ENCODE assay signal across 12 mouse cellular contexts in the genomic region with DNA sequence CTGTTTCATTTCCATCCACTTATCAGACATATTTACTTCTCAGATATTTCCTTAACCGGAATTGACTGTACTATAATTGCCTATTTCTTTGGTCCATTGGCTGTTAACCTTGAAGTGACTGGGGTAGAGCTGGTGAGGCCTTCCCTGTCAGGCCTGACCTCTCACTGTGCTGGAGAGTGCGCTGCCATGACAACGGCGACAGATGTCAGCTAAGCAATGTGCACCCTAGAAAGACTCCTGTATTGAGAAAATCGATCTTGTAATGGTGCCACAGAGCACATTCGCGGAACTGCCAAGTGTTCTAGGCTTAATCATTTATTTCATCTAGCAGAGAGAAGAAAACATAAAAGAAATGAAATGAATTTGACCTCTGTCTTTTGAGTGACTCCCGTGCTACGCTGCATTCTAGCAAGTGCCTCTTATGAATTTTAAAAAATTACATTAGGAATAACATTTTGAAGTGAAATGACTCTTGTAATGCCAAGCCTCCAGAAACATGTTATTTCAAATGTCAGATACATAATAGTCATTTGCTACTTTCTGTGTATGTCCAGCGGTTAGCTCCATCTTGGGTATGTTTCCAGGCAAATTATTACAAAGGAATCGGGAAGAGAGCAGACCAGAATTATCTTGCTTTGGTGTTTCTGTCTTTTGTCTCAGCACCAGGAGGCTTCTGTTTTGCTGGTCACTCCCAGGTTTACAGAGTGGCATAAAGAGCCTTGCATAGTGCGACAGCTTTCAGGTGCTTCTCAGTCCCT.
DNase-seq lines count a peak whose midpoint lies in the region; ATAC-seq and TF ChIP-seq lines count a peak whose summit lies in the region.
"Had no signal": no experiment of that assay in that cellular context is flagged by ENCODE, and none has a peak within 500 bp of the region (broad histone marks: within the 10 kb centered on the region; RNA-seq: fewer than 3 reads in every experiment).

No protein-coding gene starts in this region.

- intact Hi-C loops in left cerebral cortex, adult 2 months (cut with DNase I) = no loop called here

- ATAC-seq in hindbrain, embryonic 16.5 days = peak; percentile 88
- ATAC-seq in neural tube, embryonic 13.5 days (ENCODE audit: low read depth) = 0 out of 2 replicates have a peak, but pooled peaks have one; percentile 52
- ATAC-seq: inflammation-experienced regulatory T-cells, adult 6 months had no signal

- H3K9ac ChIP-seq in hindbrain, embryonic 16.5 days (ENCODE audit: low read depth, low read length) = no peak overlapping the region
- H3K9ac ChIP-seq in neural tube, embryonic 13.5 days = no peak overlapping the region
- H3K9ac ChIP-seq: liver, embryonic 14.5 days had no signal

- no peak overlapping the region for H3K4me2 ChIP-seq in hindbrain, embryonic 16.5 days (ENCODE audit: low read length)
- no peak overlapping the region for H3K4me2 ChIP-seq in neural tube, embryonic 13.5 days

- 70% methylated on average over 12 of the region's 12 CpGs for WGBS in forebrain, embryonic 10.5 days
- WGBS in hindbrain, embryonic 16.5 days = 26% methylated on average over 12 of the region's 12 CpGs
- 24% methylated on average over 12 of the region's 12 CpGs for WGBS in neural tube, embryonic 13.5 days

- no peaks in the 10 kb centered on the region for H3K36me3 ChIP-seq in forebrain, embryonic 10.5 days (replicated peaks)
- no peaks in the 10 kb centered on the region for H3K36me3 ChIP-seq in hindbrain, embryonic 16.5 days (ENCODE audit: control insufficient read depth, insufficient read depth, low read length)
- no peaks in the 10 kb centered on the region for H3K36me3 ChIP-seq in neural tube, embryonic 13.5 days
- H3K36me3 ChIP-seq: heart, embryonic 10.5 days had no signal

- no peak overlapping the region for H3K4me3 ChIP-seq in layer of hippocampus, adult 2 months
- no peak overlapping the region for H3K4me3 ChIP-seq in forebrain, embryonic 10.5 days
- H3K4me3 ChIP-seq in hindbrain, embryonic 16.5 days (ENCODE audit: low read length) = no peak overlapping the region
- no peak overlapping the region for H3K4me3 ChIP-seq in neural tube, embryonic 13.5 days
- H3K4me3 ChIP-seq in left cerebral cortex, adult 2 months = no peak overlapping the region
- H3K4me3 ChIP-seq: heart, embryonic 10.5 days had no signal

- 0 out of 2 replicates have a peak, but pooled peaks cover 4% of the 10 kb centered on the region for H3K9me3 ChIP-seq in forebrain, embryonic 10.5 days
- no peaks in the 10 kb centered on the region for H3K9me3 ChIP-seq in hindbrain, embryonic 16.5 days (ENCODE audit: control insufficient read depth, low read length)
- no peaks in the 10 kb centered on the region for H3K9me3 ChIP-seq in neural tube, embryonic 13.5 days
- H3K9me3 ChIP-seq: heart, embryonic 10.5 days had no signal

- H3K27me3 ChIP-seq in forebrain, embryonic 10.5 days (ENCODE audit: poor library complexity, severe bottlenecking) = no peaks in the 10 kb centered on the region
- H3K27me3 ChIP-seq in hindbrain, embryonic 16.5 days (replicated peaks; ENCODE audit: control insufficient read depth, insufficient read depth, low read length) = no peaks in the 10 kb centered on the region
- no peaks in the 10 kb centered on the region for H3K27me3 ChIP-seq in neural tube, embryonic 13.5 days

- no peak for DNase-seq in layer of hippocampus, adult 2 months (ENCODE audit: low spot score in 2 of 2)
- DNase-seq in layer of hippocampus, postnatal 25 days (ENCODE audit: extremely low spot score in 1 of 2, low spot score in 1 of 2) = no peak
- peak; percentile 49 for DNase-seq in forebrain, embryonic 10.5 days (ENCODE audit: extremely low spot score, low spot score)
- DNase-seq in left cerebral cortex, adult 2 months (ENCODE audit: extremely low spot score in 1 of 2, low spot score in 2 of 2) = no peak
- no peak for DNase-seq in heart, adult 9 months (ENCODE audit: low spot score in 2 of 2)
- no peak for DNase-seq in cerebellum, adult 11-12 months
- DNase-seq: thymus, postnatal 4 days had no signal

- H3K27ac ChIP-seq in layer of hippocampus, adult 2 months = peak overlapping the region; percentile 86
- H3K27ac ChIP-seq in forebrain, embryonic 10.5 days = peak overlapping the region; percentile 63
- H3K27ac ChIP-seq in hindbrain, embryonic 16.5 days (ENCODE audit: low read depth, low read length) = peak overlapping the region; percentile 62
- H3K27ac ChIP-seq in neural tube, embryonic 13.5 days (replicated peaks) = peak overlapping the region; percentile 67
- no peak overlapping the region for H3K27ac ChIP-seq in left cerebral cortex, adult 2 months
- H3K27ac ChIP-seq: heart, embryonic 10.5 days; liver, embryonic 14.5 days had no signal

- H3K4me1 ChIP-seq in forebrain, embryonic 10.5 days = peaks cover 33% of the 10 kb centered on the region
- H3K4me1 ChIP-seq in hindbrain, embryonic 16.5 days (ENCODE audit: control insufficient read depth, insufficient read depth, low read depth, low read length) = peaks cover 10% of the 10 kb centered on the region
- H3K4me1 ChIP-seq in neural tube, embryonic 13.5 days (replicated peaks) = peaks cover 34% of the 10 kb centered on the region

- TF ChIP-seq CTCF in layer of hippocampus, adult 2 months (conservative IDR thresholded peaks at IDR 0.05) = no peak
- TF ChIP-seq CTCF in left cerebral cortex, adult 2 months (IDR thresholded peaks at IDR 0.05) = no peak
